Mouse (Mus musculus) erythroblast, embryonic 14.5 days (primary cell): ENCODE measurements around the gene Syk.

Experiments
- GATA1 ChIP-seq: IDR thresholded peaks from 2 replicates; pipeline ENCODE4 v1.6.1; 2012; ENCODE audit warnings: low read length, inconsistent platforms, mixed read lengths
- TAL1 ChIP-seq: IDR thresholded peaks from 3 replicates; pipeline ENCODE4 v1.6.1; 2012; ENCODE audit warnings: low read length, inconsistent platforms, mixed read lengths

GRCm38 (mm10) chr13:52631624-52632023, 48.7 kb downstream of the Syk start:
- no peak for TF ChIP-seq TAL1
- no peak for TF ChIP-seq GATA1
